Mouse (Mus musculus) limb, embryonic 14.5 days (tissue): ENCODE data around the gene Ackr4. TPM values are rescaled to one million over a fixed set of nuclear protein-coding genes. Genes with fewer than 3 reads are reported as not detected.
A peak's percentile ranks its signal among the peaks of the same experiment; 100 is the strongest.

Experiments
- ATAC-seq: fragments of 200-750 bp; cut with Nextera tagmentation; 2 replicates; pipeline ENCODE4 v1.8.0; 2017; ENCODE audit warnings: low read depth, moderate number of reproducible peaks, moderate TSS enrichment; ENCODE audit not compliant: low FRiP score
- DNase-seq: peaks from one replicate; pipeline ENCODE4 v3.0.0-alpha.2; 2015; ENCODE audit warnings: low spot score
- H3K27ac ChIP-seq: fragments of 300-500 bp; sonication (generic); replicated peaks from 2 replicates; pipeline ENCODE4 v1.5.1; 2014; ENCODE audit warnings: low read depth, mild to moderate bottlenecking, low read length, moderate library complexity, mixed read lengths
- H3K27me3 ChIP-seq: fragments of 300-500 bp; sonication (generic); 2 replicates; pipeline ENCODE4 v1.6.1; 2014; ENCODE audit warnings: low read length, mixed read lengths; ENCODE audit not compliant: control insufficient read depth, insufficient read depth
- H3K36me3 ChIP-seq: fragments of 300-500 bp; sonication (generic); 2 replicates; pipeline ENCODE4 v1.6.1; 2014; ENCODE audit warnings: mild to moderate bottlenecking, low read length, moderate library complexity, mixed read lengths; ENCODE audit not compliant: control insufficient read depth, insufficient read depth
- H3K4me1 ChIP-seq: fragments of 300-500 bp; sonication (generic); 2 replicates; pipeline ENCODE4 v1.6.1; 2014; ENCODE audit warnings: antibody characterized with exemption, low read length, mixed read lengths; ENCODE audit not compliant: control insufficient read depth, insufficient read depth
- H3K4me2 ChIP-seq: fragments of 300-500 bp; sonication (generic); replicated peaks from 2 replicates; pipeline ENCODE4 v1.6.1; 2014; ENCODE audit warnings: low read depth, mild to moderate bottlenecking, low read length, moderate library complexity; ENCODE audit not compliant: severe bottlenecking
- H3K4me3 ChIP-seq: fragments of 300-500 bp; sonication (generic); replicated peaks from 2 replicates; pipeline ENCODE4 v1.5.1; 2014; ENCODE audit warnings: low read length
- H3K9ac ChIP-seq: fragments of 300-500 bp; sonication (generic); 2 replicates; pipeline ENCODE4 v1.6.1; 2014; ENCODE audit warnings: mild to moderate bottlenecking, low read depth, low read length, moderate library complexity; ENCODE audit not compliant: severe bottlenecking
- H3K9me3 ChIP-seq: fragments of 300-500 bp; sonication (generic); 2 replicates; pipeline ENCODE4 v1.6.1; 2016; ENCODE audit warnings: low read length; ENCODE audit not compliant: control insufficient read depth
- POLR2A ChIP-seq: fragments of 200-500 bp; IDR thresholded peaks from 2 replicates; pipeline ENCODE4 v1.8.0; 2012; ENCODE audit warnings: inconsistent platforms, mild to moderate bottlenecking, moderate library complexity, borderline replicate concordance; ENCODE audit not compliant: insufficient read depth, insufficient read length; ENCODE audit errors: extremely low read depth
- WGBS: fragments of 180-500 bp; shearing (Covaris S2); extraction: QIAGEN DNeasy Blood & Tissue Kit; methylation state at CpG from one replicate; pipeline ENCODE4 v1.1.7; 2014; 5-methylcytosine and 5-hydroxymethylcytosine counted together
- polyA plus RNA-seq, 2 experiments: library from polyadenylated mRNA; depleted of rRNA in 1 of 2; stranded (reverse) in 1 of 2; unstranded in 1 of 2; fragments of >200 nt; fragmentation: Nextera tagmentation in 1 of 2; extraction: Ambion mirVana in 1 of 2; gene quantifications; 2 replicates each; pipeline versions ENCODE4 v1.2.1 to v1.2.3; 2012 to 2014

Gene Ackr4
- polyA plus RNA-seq (2012; rRNA removed) (2.2 and 2.8 TPM in 2 replicates), polyA plus RNA-seq (2014; fragmentation: Nextera tagmentation; extraction: Ambion mirVana) (2.8 and 3.0 TPM in 2 replicates)

DNA sequence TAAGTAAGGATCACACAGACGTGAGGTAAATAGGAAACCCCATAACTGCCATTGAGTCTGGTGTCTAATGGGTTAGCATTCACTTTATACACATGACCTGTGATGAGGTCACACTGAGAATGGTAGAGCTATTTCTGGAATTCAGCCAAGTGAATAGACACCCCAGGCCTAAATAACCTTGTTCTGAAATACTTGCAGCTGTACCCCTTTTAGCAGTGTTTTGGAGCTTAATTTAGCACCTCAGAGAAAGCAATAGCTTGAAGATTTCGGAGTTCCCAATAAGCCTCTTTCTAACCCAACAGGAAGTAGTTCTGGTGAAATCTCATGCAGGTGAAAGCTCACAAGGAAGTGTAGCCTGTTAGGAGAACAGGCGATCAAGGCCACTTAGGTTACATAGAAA lies at the start of gene Ackr4:
Gene Ackr4, minus strand, starts transcription at position 101 of the 400 bp plus-strand sequence.
- peaks cover 4% of the 10 kb centered on the region; the same call in 1 of the 2 replicates for H3K4me1 ChIP-seq
- H3K9ac ChIP-seq = no peak within 1 kb of the TSS; the same call in 1 of the 2 replicates
- no peaks in the 10 kb centered on the region for H3K27me3 ChIP-seq
- H3K27ac ChIP-seq = 0 out of 2 replicates have a peak within 1 kb of the TSS, but pooled peaks have one; percentile 9
- no peak within 1 kb of the TSS for H3K4me2 ChIP-seq
- ATAC-seq = no peak
- DNase-seq = no peak
- 70% methylated on average over 3 of the region's 3 CpGs for WGBS
- no peak within 1 kb of the TSS for H3K4me3 ChIP-seq
- H3K9me3 ChIP-seq = no peaks in the 10 kb centered on the region
- TF ChIP-seq POLR2A = no peak
- H3K36me3 ChIP-seq = no peaks in the 10 kb centered on the region

DNA sequence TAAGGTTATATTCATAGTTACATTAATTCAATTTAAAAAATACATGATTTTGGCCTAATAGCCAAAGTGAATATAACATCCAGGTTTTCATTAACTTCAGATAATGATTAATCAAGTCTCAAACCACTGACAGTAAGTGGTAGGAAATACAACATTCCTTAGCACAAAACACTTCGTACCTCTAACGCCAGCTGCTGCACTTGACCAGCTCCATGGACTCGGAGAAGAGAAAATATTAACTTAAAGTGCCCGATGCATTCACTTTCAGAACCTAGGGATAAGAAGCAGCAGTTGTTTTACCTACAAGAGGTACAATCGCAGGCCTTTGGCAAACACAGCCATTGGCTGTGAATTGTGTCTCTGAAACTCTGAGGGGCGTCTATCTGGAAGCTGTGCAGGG lies 45.6 kb upstream of the Ackr4 start:
- Histone ChIP-seq H3K4me2 (no peak overlapping the region), H3K27ac (no peak overlapping the region), H3K27me3 (no peaks in the 10 kb centered on the region), H3K9ac (no peak overlapping the region), H3K4me1 (no peaks in the 10 kb centered on the region), H3K36me3 (peaks cover 73% of the 10 kb centered on the region), H3K4me3 (no peak overlapping the region), H3K9me3 (no peaks in the 10 kb centered on the region)
- 94% methylated on average over 6 of the region's 6 CpGs for WGBS
- no peak for ATAC-seq
- DNase-seq = no peak
- TF ChIP-seq POLR2A = no peak

DNA sequence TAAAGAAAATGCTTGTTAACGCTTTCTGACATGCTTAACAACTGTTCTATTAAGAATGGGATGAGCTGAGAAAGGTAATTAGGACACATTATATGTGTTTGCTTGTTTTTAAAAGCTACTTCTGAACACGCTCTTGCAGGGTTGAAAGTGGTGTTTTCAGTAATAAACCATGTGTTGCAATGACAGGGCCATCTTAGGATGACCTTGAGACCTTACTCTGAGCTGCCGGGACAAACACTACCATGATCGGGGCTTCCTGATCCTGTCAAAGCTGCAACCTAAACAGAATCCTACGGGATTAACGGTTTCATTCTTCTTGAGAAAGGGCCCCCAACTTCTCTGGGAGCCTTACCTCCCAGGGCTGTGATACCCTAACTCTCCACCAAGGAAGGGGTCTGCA lies 44.9 kb upstream of the Ackr4 start:
- H3K4me3 ChIP-seq = no peak overlapping the region
- no peaks in the 10 kb centered on the region for H3K9me3 ChIP-seq
- DNase-seq = no peak
- no peak for ATAC-seq
- H3K36me3 ChIP-seq = peaks cover 76% of the 10 kb centered on the region
- no peak for TF ChIP-seq POLR2A
- H3K9ac ChIP-seq = no peak overlapping the region
- 91% methylated on average over 6 of the region's 6 CpGs for WGBS
- H3K4me2 ChIP-seq = no peak overlapping the region
- H3K27ac ChIP-seq = no peak overlapping the region
- no peaks in the 10 kb centered on the region for H3K27me3 ChIP-seq
- H3K4me1 ChIP-seq = no peaks in the 10 kb centered on the region

DNA sequence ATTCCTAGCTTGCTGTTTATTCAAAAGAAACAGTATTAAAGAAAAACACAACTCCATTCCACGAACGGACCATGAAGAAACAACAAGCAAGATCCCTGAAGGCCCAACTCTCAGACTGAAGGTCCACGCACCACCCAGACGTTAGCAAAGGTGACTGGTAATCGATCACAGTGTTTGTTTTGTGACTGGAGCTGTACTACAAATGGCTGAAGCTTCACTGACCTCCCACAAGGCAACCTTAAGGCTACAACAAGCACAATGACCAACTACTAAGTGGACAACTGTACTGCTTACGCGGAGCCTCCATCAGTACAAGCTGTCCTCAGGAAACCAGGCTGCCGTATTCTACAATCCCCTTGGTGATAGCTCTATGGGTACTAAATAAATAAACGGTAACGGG lies 43.3 kb upstream of the Ackr4 start:
- Histone ChIP-seq H3K36me3 (peaks cover 74% of the 10 kb centered on the region), H3K9me3 (no peaks in the 10 kb centered on the region), H3K27me3 (no peaks in the 10 kb centered on the region), H3K9ac (no peak overlapping the region), H3K4me2 (no peak overlapping the region), H3K27ac (no peak overlapping the region), H3K4me1 (no peaks in the 10 kb centered on the region), H3K4me3 (no peak overlapping the region)
- no peak for TF ChIP-seq POLR2A
- ATAC-seq (no peak), DNase-seq (no peak)
- WGBS = 93% methylated on average over 10 of the region's 10 CpGs

DNA sequence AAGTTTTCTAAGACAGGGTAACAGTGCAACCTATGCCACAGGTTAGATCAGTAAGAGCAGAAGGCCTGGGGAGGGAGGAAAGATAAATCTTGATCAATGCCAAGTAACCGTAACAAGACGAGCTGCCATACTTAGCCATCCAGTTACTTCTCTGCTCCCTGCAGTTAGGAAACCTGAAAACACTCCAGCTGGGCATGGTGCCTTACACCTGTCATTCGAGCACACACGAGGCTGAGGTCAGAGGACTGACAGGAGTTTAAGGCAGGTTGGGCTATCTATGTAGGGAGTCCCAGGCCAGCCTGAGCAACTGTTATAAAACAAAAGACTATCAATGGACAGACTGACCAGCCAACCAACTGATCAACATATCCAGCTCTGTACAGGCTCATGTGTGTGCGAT lies 39.2 kb upstream of the Ackr4 start:
- no peak for ATAC-seq
- H3K4me2 ChIP-seq = no peak overlapping the region
- H3K9me3 ChIP-seq = no peaks in the 10 kb centered on the region
- no peaks in the 10 kb centered on the region for H3K27me3 ChIP-seq
- H3K36me3 ChIP-seq = peaks cover 76% of the 10 kb centered on the region
- H3K4me1 ChIP-seq = no peaks in the 10 kb centered on the region
- H3K9ac ChIP-seq = no peak overlapping the region
- WGBS = 91% methylated on average over 5 of the region's 5 CpGs
- no peak overlapping the region for H3K27ac ChIP-seq
- TF ChIP-seq POLR2A = no peak
- H3K4me3 ChIP-seq = no peak overlapping the region
- no peak for DNase-seq

DNA sequence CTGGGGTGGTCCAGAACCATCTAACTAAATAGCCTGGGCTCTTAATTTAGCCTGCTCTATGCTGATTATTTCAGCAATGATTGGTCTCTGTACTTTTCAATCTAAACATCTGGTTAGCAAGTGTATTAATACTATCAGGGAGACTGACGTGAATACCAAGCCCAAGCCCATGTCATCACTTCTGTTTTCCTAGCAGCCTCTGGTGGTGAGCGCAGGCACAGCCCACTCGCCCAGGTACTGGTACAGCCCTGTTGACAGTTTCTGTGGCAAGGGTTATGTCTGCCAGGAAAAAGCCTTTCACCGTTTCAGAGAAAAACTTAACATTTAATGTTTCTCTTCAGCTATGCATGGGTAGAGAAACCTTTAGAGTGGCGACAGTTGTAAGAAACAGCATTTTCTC lies 37.5 kb upstream of the Ackr4 start:
- no peak for ATAC-seq
- 87% methylated on average over 5 of the region's 5 CpGs for WGBS
- Histone ChIP-seq H3K27me3 (no peaks in the 10 kb centered on the region), H3K9me3 (no peaks in the 10 kb centered on the region), H3K4me2 (no peak overlapping the region), H3K27ac (no peak overlapping the region), H3K9ac (no peak overlapping the region), H3K36me3 (peaks cover 79% of the 10 kb centered on the region), H3K4me3 (no peak overlapping the region), H3K4me1 (no peaks in the 10 kb centered on the region)
- DNase-seq = no peak
- no peak for TF ChIP-seq POLR2A
